Mouse (Mus musculus): ENCODE results near the gene Prdm16.

DNA sequence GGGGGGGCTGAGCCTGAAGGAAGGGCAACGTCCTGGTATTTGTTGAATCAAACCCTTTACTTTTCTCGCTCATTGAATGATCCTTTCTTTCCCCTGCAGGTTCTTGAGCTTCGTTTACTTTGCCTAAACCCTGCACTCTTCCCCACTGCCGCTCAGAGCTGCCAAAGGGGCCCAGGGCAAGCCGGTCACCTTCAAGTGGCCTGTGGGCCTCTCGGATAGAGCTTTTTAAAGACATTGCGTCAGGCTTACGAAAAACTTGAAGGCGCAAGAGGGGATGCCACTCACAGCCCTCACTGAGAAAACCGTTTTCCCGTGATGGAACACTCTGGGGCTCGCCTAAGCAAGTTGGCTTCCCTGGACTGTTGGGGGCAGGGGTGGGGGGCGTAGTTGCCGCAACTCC is 50.9 kb downstream of the Prdm16 start:
- no peak for TF ChIP-seq MAFK (IDR thresholded peaks at IDR 0.05; ENCODE audit: insufficient read depth, low read depth, low read length)
- TF ChIP-seq HCFC1 (IDR thresholded peaks at IDR 0.05; ENCODE audit: borderline replicate concordance, insufficient read depth, low read length): no peak
- no peak for TF ChIP-seq CHD2 (IDR thresholded peaks at IDR 0.05; ENCODE audit: low read depth, low read length)
- no peak for TF ChIP-seq ZNF384 (IDR thresholded peaks at IDR 0.05; ENCODE audit: low read depth, low read length)
- TF ChIP-seq ZC3H11A (IDR thresholded peaks at IDR 0.05; ENCODE audit: borderline replicate concordance, low read depth, low read length): no peak
